Mouse (Mus musculus) cerebellum, adult 2 months (tissue): ENCODE measurements around the gene Proser1.

Experiments used
- CTCF ChIP-seq: fragments of 200-500 bp; IDR thresholded peaks from 2 replicates; pipeline ENCODE4 v1.5.1; 2011; ENCODE audit warnings: low read depth, mild to moderate bottlenecking, control low read depth, low read length, moderate library complexity, borderline replicate concordance; ENCODE audit not compliant: insufficient read depth
- POLR2A ChIP-seq: fragments of 200-500 bp; IDR thresholded peaks from 2 replicates; pipeline ENCODE4 v1.6.1; 2011; ENCODE audit warnings: low read length, control low read depth, borderline replicate concordance; ENCODE audit not compliant: insufficient read depth

DNA sequence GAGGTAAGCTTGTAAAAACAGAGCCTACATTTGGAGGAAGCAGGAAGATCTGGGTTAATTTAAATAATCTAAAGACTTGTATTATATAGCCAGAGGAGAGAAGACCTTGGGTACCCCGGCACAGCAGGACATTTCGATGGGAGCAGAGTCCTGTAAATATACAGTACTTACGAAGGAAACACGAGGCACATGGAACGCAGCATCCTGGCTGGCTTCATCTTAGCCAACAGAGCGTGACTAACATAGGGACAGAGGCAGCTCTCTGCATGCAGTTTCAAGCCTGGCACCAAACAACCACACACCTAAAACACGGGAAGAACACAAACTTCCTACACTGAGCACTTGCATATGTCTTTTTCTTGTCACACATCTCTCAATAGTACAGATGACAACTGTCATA is 45.8 kb upstream of the Proser1 start:
- TF ChIP-seq CTCF (no peak), POLR2A (no peak)
